Mouse (Mus musculus) kidney, adult 10 weeks (tissue): Measurements from ENCODE around the gene Wfikkn2. TPM values are rescaled to one million over a fixed set of nuclear protein-coding genes. Genes with fewer than 3 reads are reported as not detected.

Experiments used
- polyA plus RNA-seq: library from polyadenylated mRNA; stranded (reverse); fragments of 350-450 nt; fragmentation: Illumina TruSeq; extraction: RNeasy Lipid Tissue Mini Kit (QIAGEN cat#74804); gene quantifications from one replicate; pipeline ENCODE4 v1.2.3, GENCODE M21; 2014; ENCODE audit warnings: low read depth, low replicate concordance

Gene Wfikkn2
- polyA plus RNA-seq: not detected

GRCm38 (mm10) chr11:94245955-94246788, at the start of gene Wfikkn2:
Gene Wfikkn2 (minus strand): TSS chr11:94246005.

GRCm38 (mm10) chr11:94281199-94282181, 35.7 kb upstream of the Wfikkn2 start, which contains the start of gene Gm21885:
Gene Gm21885 (plus strand): TSS chr11:94281873.

GRCm38 (mm10) chr11:94211124-94211603, 34.6 kb downstream of the Wfikkn2 start, which contains the start of gene Tob1:
Gene Tob1 (plus strand): TSS chr11:94211454.

Other genes starting within 250 kb of the Wfikkn2 start
- 140 TPM for gene Spag9, start 249.9 kb downstream of the Wfikkn2 start, polyA plus RNA-seq
- gene Tob1, start 34.6 kb downstream of the Wfikkn2 start, polyA plus RNA-seq: 139 TPM
- not detected for gene Gm21885, start 35.9 kb upstream of the Wfikkn2 start, polyA plus RNA-seq
- 152 TPM for gene Luc7l3, start 76.0 kb upstream of the Wfikkn2 start, polyA plus RNA-seq
- gene Ankrd40, start 82.0 kb upstream of the Wfikkn2 start, polyA plus RNA-seq: 88.3 TPM
- 12.2 TPM for gene Abcc3, start 147.0 kb upstream of the Wfikkn2 start, polyA plus RNA-seq
- gene Cacna1g, start 228.2 kb upstream of the Wfikkn2 start, polyA plus RNA-seq: not detected
- gene Spata20, start 240.2 kb upstream of the Wfikkn2 start, polyA plus RNA-seq: not detected